Mouse (Mus musculus) lung, postnatal 0 days (tissue): ENCODE data around the gene Cxcl2.

Experiments
- CTCF ChIP-seq: IDR thresholded peaks from 2 replicates; pipeline ENCODE4 v1.5.1; 2016; ENCODE audit warnings: antibody characterized with exemption, mild to moderate bottlenecking
- EP300 ChIP-seq: IDR thresholded peaks from 2 replicates; pipeline ENCODE4 v1.6.1; 2016; ENCODE audit warnings: antibody characterized with exemption, mild to moderate bottlenecking, control low read depth

- TF ChIP-seq CTCF (no peak), EP300 (no peak)
Observed at GRCm38 (mm10) chr5:90861876-90862375, 41.7 kb upstream of the Cxcl2 start.
